Mouse (Mus musculus) spleen, adult 2 months (tissue): ENCODE data around the gene Cck. TPM values are rescaled to one million over a fixed set of nuclear protein-coding genes. Genes with fewer than 3 reads are reported as not detected.
"Not testable (repeated sequence)": the region's sequence is repeated elsewhere in the genome, so short reads cannot be mapped to it uniquely, and the experiment has no call there.

ENCODE experiments used
- DNase-seq, 2 experiments: peaks; one replicate each; pipeline versions ENCODE4 v3.0.0 to v3.0.0-alpha.2; 2012 to 2021; ENCODE audit warnings: low spot score in 2 of 2, low read depth in 1 of 2
- H3K27ac ChIP-seq: fragments of 200-500 bp; 2 replicates; pipeline ENCODE4 v1.5.1; 2012; ENCODE audit warnings: low read length, inconsistent platforms; ENCODE audit not compliant: insufficient read depth
- H3K27me3 ChIP-seq: fragments of 200-500 bp; 2 replicates; pipeline ENCODE4 v1.6.1; 2012; ENCODE audit warnings: mild to moderate bottlenecking, moderate library complexity, low read length, inconsistent platforms; ENCODE audit not compliant: control insufficient read depth, insufficient read depth
- H3K36me3 ChIP-seq: fragments of 200-500 bp; 2 replicates; pipeline ENCODE4 v1.6.1; 2012; ENCODE audit warnings: mild to moderate bottlenecking, low read length, inconsistent platforms; ENCODE audit not compliant: control insufficient read depth, insufficient read depth
- H3K4me1 ChIP-seq: fragments of 200-500 bp; 2 replicates; pipeline ENCODE4 v1.6.1; 2011; ENCODE audit warnings: inconsistent platforms; ENCODE audit not compliant: control insufficient read depth, insufficient read depth, insufficient read length
- H3K4me3 ChIP-seq: fragments of 200-500 bp; 2 replicates; pipeline ENCODE4 v1.5.1; 2011; ENCODE audit warnings: mild to moderate bottlenecking, inconsistent platforms; ENCODE audit not compliant: insufficient read depth, insufficient read length; ENCODE audit errors: extremely low read depth
- CTCF ChIP-seq: fragments of 200-500 bp; IDR thresholded peaks from 2 replicates; pipeline ENCODE4 v1.5.1; 2011; ENCODE audit warnings: mild to moderate bottlenecking, inconsistent platforms; ENCODE audit not compliant: insufficient read depth, insufficient read length, insufficient replicate concordance; ENCODE audit errors: extremely low read depth
- POLR2A ChIP-seq: fragments of 200-500 bp; IDR thresholded peaks from 2 replicates; pipeline ENCODE4 v1.6.1; 2011; ENCODE audit warnings: low read depth, low read length, inconsistent platforms
- WGBS: fragments of 180-500 bp; shearing (Covaris S2); methylation state at CpG from one replicate; pipeline ENCODE4 v1.1.7; 2018; 5-methylcytosine and 5-hydroxymethylcytosine counted together
- polyA plus RNA-seq: library from polyadenylated mRNA; depleted of rRNA; stranded (reverse); fragments of >200 nt; gene quantifications from 2 replicates; pipeline ENCODE4 v1.2.3, GENCODE M21; 2012

Gene Cck
- polyA plus RNA-seq, 1 experiment, result not detected

DNA sequence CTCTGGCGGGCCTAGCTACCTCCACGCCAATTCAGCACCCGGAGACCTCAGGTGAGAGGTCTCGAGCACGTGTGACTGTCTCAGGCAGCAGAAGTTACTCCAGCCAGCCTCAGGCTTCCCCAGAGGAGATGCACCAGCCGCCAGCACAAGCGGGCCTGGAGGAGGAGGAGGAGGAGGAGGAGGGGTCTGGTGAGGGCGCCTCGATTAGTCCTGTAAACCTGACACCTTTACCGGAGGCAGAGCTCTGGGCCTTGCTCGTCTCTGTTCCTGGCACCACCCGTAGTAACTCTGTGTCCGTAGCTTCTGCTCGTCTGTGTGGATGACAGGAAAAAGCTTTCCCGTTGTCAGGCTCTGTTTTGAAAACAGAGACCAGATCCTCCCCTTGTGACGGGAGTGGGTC is 35.0 kb downstream of the Cck start:
- H3K36me3 ChIP-seq, result peaks cover 29% of the 10 kb centered on the region
- H3K27me3 ChIP-seq, result no peaks in the 10 kb centered on the region
- no peak for TF ChIP-seq CTCF
- TF ChIP-seq POLR2A, result no peak
- H3K4me3 ChIP-seq, result no peak overlapping the region
- H3K27ac ChIP-seq, result no peak overlapping the region
- no peaks in the 10 kb centered on the region for H3K4me1 ChIP-seq
- 91% methylated on average over 16 of the region's 16 CpGs for WGBS
- DNase-seq, result no peak

DNA sequence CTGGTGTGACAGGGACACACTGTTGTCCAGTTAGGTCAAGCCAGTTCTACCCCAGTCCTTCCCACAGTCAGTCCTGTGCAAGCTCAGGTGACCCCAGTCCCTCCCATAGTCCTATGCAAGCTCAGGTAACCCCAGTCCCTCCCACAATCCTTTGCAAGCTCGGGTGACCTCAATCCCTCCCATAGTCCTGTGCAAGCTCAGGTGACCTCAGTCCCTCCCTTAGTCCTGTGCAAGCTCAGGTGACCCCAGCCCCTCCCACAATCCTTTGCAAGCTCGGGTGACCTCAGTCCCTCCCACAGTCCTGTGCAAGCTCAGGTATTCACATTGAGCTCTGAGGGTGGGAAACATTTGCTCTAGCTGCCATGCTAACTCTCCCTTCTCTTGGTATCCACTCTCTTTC is 35.5 kb downstream of the Cck start:
- 88% methylated on average over 2 of the region's 2 CpGs for WGBS
- Histone ChIP-seq H3K27ac (no peak overlapping the region), H3K4me1 (no peaks in the 10 kb centered on the region), H3K27me3 (no peaks in the 10 kb centered on the region), H3K4me3 (no peak overlapping the region), H3K36me3 (peaks cover 32% of the 10 kb centered on the region)
- TF ChIP-seq POLR2A (no peak), CTCF (no peak)
- DNase-seq, result no peak

DNA sequence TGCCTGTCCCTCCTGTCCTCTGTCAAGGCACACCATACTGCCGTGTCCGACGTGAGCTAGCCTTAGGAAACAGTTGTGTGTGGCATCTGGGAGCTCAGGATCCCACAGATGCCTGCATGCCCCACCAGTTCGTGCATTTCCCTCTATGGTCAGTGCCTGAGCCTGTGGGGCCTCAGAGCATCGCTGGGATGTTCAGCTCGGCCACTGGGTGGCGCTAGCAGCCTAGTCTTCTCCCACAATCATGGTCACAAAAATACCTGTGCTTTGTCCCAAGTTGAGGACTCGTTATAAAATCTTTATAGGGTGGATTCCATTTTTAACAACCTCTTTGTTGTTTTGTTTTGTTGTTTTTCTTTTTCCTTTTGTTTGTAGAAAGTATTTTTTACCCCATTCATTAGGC is 37.0 kb downstream of the Cck start:
- TF ChIP-seq POLR2A, result no peak
- peak; percentile 80; the same call in 1 of the 2 replicates for TF ChIP-seq CTCF
- Histone ChIP-seq H3K27ac (no peak overlapping the region), H3K4me1 (no peaks in the 10 kb centered on the region), H3K27me3 (no peaks in the 10 kb centered on the region), H3K36me3 (peaks cover 41% of the 10 kb centered on the region), H3K4me3 (no peak overlapping the region)
- 46% methylated on average over 8 of the region's 8 CpGs for WGBS
- peak in 1 of 2 experiments; percentile 17 for DNase-seq

DNA sequence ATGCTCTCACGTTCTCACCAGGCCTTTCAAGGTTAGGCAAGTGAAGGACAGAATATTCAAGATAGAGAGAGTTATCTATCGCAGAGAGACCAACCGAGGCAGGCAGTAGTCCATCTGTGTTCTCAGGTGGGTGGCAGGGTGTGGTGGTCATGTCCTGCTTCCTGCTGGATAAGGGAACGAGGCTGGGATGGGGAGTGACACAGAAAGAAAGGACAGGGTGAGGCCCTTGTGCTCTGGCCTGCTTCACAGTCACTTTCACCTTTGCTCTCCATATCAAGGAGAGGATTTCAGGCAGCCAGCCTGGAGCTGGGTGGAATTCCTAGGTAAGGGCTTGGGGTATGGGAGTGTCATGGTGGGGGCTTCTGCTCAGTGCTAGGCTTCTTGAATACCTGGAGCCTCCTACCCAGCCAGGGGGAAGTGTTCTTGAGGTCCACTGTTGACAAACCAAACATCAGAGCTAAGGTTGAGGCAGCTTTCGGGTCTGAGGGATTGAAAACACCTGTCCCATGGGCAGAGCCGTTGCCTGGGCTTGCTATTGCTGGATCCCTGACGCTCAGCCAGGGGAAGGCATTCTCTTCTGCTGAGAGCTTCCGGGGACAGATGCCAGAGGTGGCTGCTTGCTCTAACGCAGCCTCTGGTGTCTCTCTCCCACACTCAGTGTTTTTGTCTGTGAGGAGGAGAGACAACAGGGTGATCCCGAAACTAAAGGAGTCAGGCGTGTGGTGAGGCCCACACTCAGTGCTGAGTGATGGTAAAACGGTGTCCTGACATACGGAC is 38.6 kb downstream of the Cck start:
- TF ChIP-seq POLR2A (no peak), CTCF (no peak)
- Histone ChIP-seq H3K4me3 (no peak overlapping the region), H3K4me1 (no peaks in the 10 kb centered on the region), H3K27me3 (no peaks in the 10 kb centered on the region), H3K27ac (peak overlapping the region; percentile 28), H3K36me3 (peaks cover 43% of the 10 kb centered on the region)
- WGBS, result 89% methylated on average over 13 of the region's 13 CpGs
- no peak for DNase-seq

- H3K4me1 ChIP-seq, result no peaks in the 10 kb centered on the region
- no peak overlapping the region; the same call in 1 of the 2 replicates for H3K4me3 ChIP-seq
- peaks cover 44% of the 10 kb centered on the region for H3K36me3 ChIP-seq
- H3K27ac ChIP-seq, result peak overlapping the region; percentile 87
- DNase-seq, result peak in 1 of 2 experiments; percentile 46
- no peaks in the 10 kb centered on the region for H3K27me3 ChIP-seq
- TF ChIP-seq CTCF (no peak), POLR2A (no peak)
- WGBS, result 81% methylated on average over 3 of the region's 3 CpGs
These were observed 40.6 kb downstream of the Cck start for GRCm38 (mm10) chr9:121454891-121455290.

- not testable (repeated sequence) for H3K4me3 ChIP-seq, H3K27me3 ChIP-seq, DNase-seq, H3K4me1 ChIP-seq
- Histone ChIP-seq H3K36me3 (peaks cover 50% of the 10 kb centered on the region), H3K27ac (peak overlapping the region; percentile 19; the same call in 1 of the 2 replicates)
- WGBS, result 29% methylated on average over 9 of the region's 9 CpGs
These were observed 43.1 kb downstream of the Cck start for GRCm38 (mm10) chr9:121452342-121452942.

- no peak for DNase-seq
- 94% methylated on average over 13 of the region's 13 CpGs for WGBS
- H3K36me3 ChIP-seq, result peaks cover 50% of the 10 kb centered on the region
- H3K27ac ChIP-seq, result no peak overlapping the region
- no peaks in the 10 kb centered on the region for H3K27me3 ChIP-seq
- H3K4me1 ChIP-seq, result no peaks in the 10 kb centered on the region
- no peak for TF ChIP-seq POLR2A
- no peak for TF ChIP-seq CTCF
- no peak overlapping the region for H3K4me3 ChIP-seq
These were observed 49.1 kb downstream of the Cck start for GRCm38 (mm10) chr9:121446431-121446831.
